Mouse (Mus musculus): Measurements from ENCODE around the gene Rps2.

Gene Rps2

GRCm38 (mm10) chr17:24705821-24706220 lies 12.1 kb upstream of the Rps2 start:
- 95% methylated on average over 3 of the region's 3 CpGs for WGBS

GRCm38 (mm10) chr17:24706982-24707800 lies 10.7 kb upstream of the Rps2 start, which contains the start of gene Tbl3:
Gene Tbl3 (minus strand): TSS chr17:24707660.
- WGBS: 3% methylated on average over 32 of the region's 32 CpGs

GRCm38 (mm10) chr17:24707801-24708425 lies 10.0 kb upstream of the Rps2 start:
- 4% methylated on average over 24 of the region's 24 CpGs for WGBS

GRCm38 (mm10) chr17:24708646-24709045 lies 9.3 kb upstream of the Rps2 start:
- 15% methylated on average over 2 of the region's 2 CpGs for WGBS

- 69% methylated on average over 6 of the region's 6 CpGs for WGBS
These were observed 2.4 kb upstream of the Rps2 start for GRCm38 (mm10) chr17:24715556-24715955.

GRCm38 (mm10) chr17:24716166-24716682 lies 1.7 kb upstream of the Rps2 start:
- 95% methylated on average over 15 of the region's 15 CpGs for WGBS

GRCm38 (mm10) chr17:24718938-24719337 lies 1.0 kb downstream of the Rps2 start:
- 70% methylated on average over 5 of the region's 5 CpGs for WGBS

GRCm38 (mm10) chr17:24719494-24720222 lies 1.7 kb downstream of the Rps2 start:
- under 1% methylated on average over 61 of the region's 61 CpGs for WGBS

GRCm38 (mm10) chr17:24720616-24721015 lies 2.7 kb downstream of the Rps2 start:
- WGBS: 1% methylated on average over 11 of the region's 11 CpGs

GRCm38 (mm10) chr17:24721383-24721955 lies 3.6 kb downstream of the Rps2 start:
- WGBS: 51% methylated on average over 7 of the region's 7 CpGs

GRCm38 (mm10) chr17:24722220-24722924 lies 4.5 kb downstream of the Rps2 start:
- 36% methylated on average over 13 of the region's 13 CpGs for WGBS

GRCm38 (mm10) chr17:24723122-24723880 lies 5.4 kb downstream of the Rps2 start:
- under 1% methylated on average over 12 of the region's 12 CpGs for WGBS

- under 1% methylated on average over 15 of the region's 15 CpGs for WGBS
These were observed 5.9 kb downstream of the Rps2 start for GRCm38 (mm10) chr17:24723881-24724180.

GRCm38 (mm10) chr17:24724184-24724583 lies 6.3 kb downstream of the Rps2 start, which contains the start of gene Ndufb10:
Gene Ndufb10 (minus strand): TSS chr17:24724478.
- WGBS: under 1% methylated on average over 30 of the region's 30 CpGs

- WGBS: 69% methylated on average over 3 of the region's 3 CpGs
These were observed 7.9 kb downstream of the Rps2 start for GRCm38 (mm10) chr17:24725637-24726390.

GRCm38 (mm10) chr17:24727618-24728017 lies 9.7 kb downstream of the Rps2 start, which contains the start of gene Rpl3l:
Gene Rpl3l (plus strand): TSS chr17:24727820.
- WGBS: 72% methylated on average over 2 of the region's 2 CpGs

- WGBS: 74% methylated on average over 17 of the region's 17 CpGs
These were observed 10.3 kb downstream of the Rps2 start for GRCm38 (mm10) chr17:24728184-24728583.

- 75% methylated on average over 6 of the region's 6 CpGs for WGBS
These were observed 11.2 kb downstream of the Rps2 start for GRCm38 (mm10) chr17:24729067-24729466.

- 87% methylated on average over 14 of the region's 14 CpGs for WGBS
These were observed 12.9 kb downstream of the Rps2 start for GRCm38 (mm10) chr17:24730787-24731186.
